Comparison of ENCODE assay signal across 9 mouse cellular contexts in the genomic region with DNA sequence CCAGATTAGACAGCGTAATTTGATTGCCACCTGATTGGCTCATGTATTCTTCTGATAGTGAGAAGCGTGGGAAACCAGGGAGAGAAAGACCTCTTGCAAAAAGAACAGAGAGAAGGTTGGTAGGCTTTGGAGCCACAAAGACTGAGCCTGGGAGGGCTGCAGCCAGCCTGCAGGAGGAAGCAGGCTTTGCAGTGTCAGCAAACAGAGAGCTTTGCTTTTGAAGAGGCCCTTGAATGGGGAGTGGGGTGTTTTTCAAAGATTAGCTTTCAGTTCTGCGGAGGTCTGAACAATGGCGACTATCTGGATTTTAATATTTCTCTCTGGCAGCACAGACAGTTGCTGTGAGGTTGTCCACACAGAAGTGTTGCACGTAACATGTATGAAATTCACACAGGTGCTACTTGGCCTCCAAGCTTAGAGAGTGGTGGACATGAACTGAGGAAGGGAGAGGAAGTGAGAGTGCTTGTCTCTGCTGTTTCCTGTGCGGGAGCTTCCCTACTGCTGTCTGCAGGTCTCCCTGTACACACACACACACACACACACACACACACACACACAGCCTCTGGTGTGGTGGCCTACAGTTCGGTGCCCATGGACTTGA.
DNase-seq lines count a peak whose midpoint lies in the region; ATAC-seq and TF ChIP-seq lines count a peak whose summit lies in the region.
"Had no signal": no experiment of that assay in that cellular context is flagged by ENCODE, and none has a peak within 500 bp of the region (broad histone marks: within the 10 kb centered on the region; RNA-seq: fewer than 3 reads in every experiment).

No protein-coding gene starts in this region.

- no peak overlapping the region for H3K4me2 ChIP-seq in hindbrain, postnatal 0 days (ENCODE audit: low read depth, low read length)
- H3K4me2 ChIP-seq in hindbrain, embryonic 16.5 days (ENCODE audit: low read length): no peak overlapping the region
- H3K4me2 ChIP-seq in heart, embryonic 16.5 days (ENCODE audit: low read depth, low read length): no peak overlapping the region
- no peak overlapping the region for H3K4me2 ChIP-seq in midbrain, embryonic 13.5 days (replicated peaks)
- H3K4me2 ChIP-seq in kidney, embryonic 15.5 days: no peak overlapping the region
- H3K4me2 ChIP-seq: embryonic facial prominence, embryonic 12.5 days had no signal

- H3K27ac ChIP-seq in hindbrain, postnatal 0 days: peak overlapping the region; percentile 41; the same call in 1 of the 2 replicates
- H3K27ac ChIP-seq in hindbrain, embryonic 16.5 days (ENCODE audit: low read depth, low read length): no peak overlapping the region
- H3K27ac ChIP-seq in heart, embryonic 16.5 days (ENCODE audit: low read length): peak overlapping the region; percentile 50; the same call in 1 of the 2 replicates
- H3K27ac ChIP-seq in midbrain, embryonic 13.5 days: peak overlapping the region; percentile 44; the same call in 1 of the 2 replicates
- no peak overlapping the region for H3K27ac ChIP-seq in cerebellum, adult 2 months (ENCODE audit: insufficient read depth, low read length)
- no peak overlapping the region for H3K27ac ChIP-seq in kidney, embryonic 15.5 days
- H3K27ac ChIP-seq: embryonic facial prominence, embryonic 12.5 days had no signal

- no peaks in the 10 kb centered on the region for H3K4me1 ChIP-seq in hindbrain, postnatal 0 days (ENCODE audit: insufficient read depth, low read length)
- H3K4me1 ChIP-seq in hindbrain, embryonic 16.5 days (ENCODE audit: control insufficient read depth, insufficient read depth, low read depth, low read length): no peaks in the 10 kb centered on the region
- 0 out of 2 replicates have a peak, but pooled peaks cover 6% of the 10 kb centered on the region for H3K4me1 ChIP-seq in heart, embryonic 16.5 days (ENCODE audit: control insufficient read depth, insufficient read depth, low read length)
- peaks cover 11% of the 10 kb centered on the region for H3K4me1 ChIP-seq in midbrain, embryonic 13.5 days (replicated peaks)
- no peaks in the 10 kb centered on the region for H3K4me1 ChIP-seq in cerebellum, adult 2 months (ENCODE audit: control insufficient read depth, insufficient read depth, low read length)
- peaks cover 5% of the 10 kb centered on the region; the same call in 1 of the 2 replicates for H3K4me1 ChIP-seq in kidney, embryonic 15.5 days

- H3K4me3 ChIP-seq in hindbrain, postnatal 0 days (ENCODE audit: low read length): no peak overlapping the region
- H3K4me3 ChIP-seq in hindbrain, embryonic 16.5 days (ENCODE audit: low read length): no peak overlapping the region
- no peak overlapping the region for H3K4me3 ChIP-seq in heart, embryonic 16.5 days (ENCODE audit: low read length)
- H3K4me3 ChIP-seq in midbrain, embryonic 13.5 days (replicated peaks): no peak overlapping the region
- H3K4me3 ChIP-seq in cerebellum, adult 2 months (replicated peaks; ENCODE audit: insufficient read depth, low read depth, low read length): no peak overlapping the region
- no peak overlapping the region for H3K4me3 ChIP-seq in kidney, embryonic 15.5 days (replicated peaks)
- H3K4me3 ChIP-seq: embryonic facial prominence, embryonic 12.5 days had no signal

- no peaks in the 10 kb centered on the region for H3K27me3 ChIP-seq in hindbrain, postnatal 0 days (ENCODE audit: insufficient read depth, low read length)
- H3K27me3 ChIP-seq in hindbrain, embryonic 16.5 days (replicated peaks; ENCODE audit: control insufficient read depth, insufficient read depth, low read length): no peaks in the 10 kb centered on the region
- no peaks in the 10 kb centered on the region for H3K27me3 ChIP-seq in heart, embryonic 16.5 days (ENCODE audit: control insufficient read depth, insufficient read depth, low read length)
- no peaks in the 10 kb centered on the region for H3K27me3 ChIP-seq in midbrain, embryonic 13.5 days
- no peaks in the 10 kb centered on the region for H3K27me3 ChIP-seq in cerebellum, adult 2 months (ENCODE audit: control insufficient read depth, insufficient read depth, low read length)
- H3K27me3 ChIP-seq in kidney, embryonic 15.5 days: no peaks in the 10 kb centered on the region
- H3K27me3 ChIP-seq: embryonic facial prominence, embryonic 12.5 days had no signal

- 58% methylated on average over 7 of the region's 7 CpGs for WGBS in hindbrain, postnatal 0 days
- 59% methylated on average over 7 of the region's 7 CpGs for WGBS in hindbrain, embryonic 16.5 days
- WGBS in heart, embryonic 16.5 days: 46% methylated on average over 7 of the region's 7 CpGs
- WGBS in midbrain, embryonic 13.5 days: 31% methylated on average over 7 of the region's 7 CpGs
- 72% methylated on average over 7 of the region's 7 CpGs for WGBS in cerebellum, adult 2 months
- WGBS in kidney, embryonic 15.5 days: 67% methylated on average over 7 of the region's 7 CpGs

- ATAC-seq in hindbrain, postnatal 0 days: no peak
- ATAC-seq in hindbrain, embryonic 16.5 days: no peak
- no peak for ATAC-seq in heart, embryonic 16.5 days (replicated peaks; ENCODE audit: extremely low read depth, insufficient read depth, low FRiP score)
- ATAC-seq in midbrain, embryonic 13.5 days: peak; percentile 50; the same call in 1 of the 2 replicates
- ATAC-seq in kidney, embryonic 15.5 days (replicated peaks; ENCODE audit: low FRiP score): no peak

- TF ChIP-seq POLR2A in brain, embryonic 14.5 days (IDR thresholded peaks at IDR 0.05; ENCODE audit: borderline replicate concordance, extremely low read depth, insufficient read depth, insufficient read length, poor library complexity, severe bottlenecking): no peak
- TF ChIP-seq POLR2A in cerebellum, adult 2 months (IDR thresholded peaks at IDR 0.05; ENCODE audit: borderline replicate concordance, insufficient read depth, low read length): no peak

- DNase-seq in hindbrain, postnatal 0 days (ENCODE audit: low spot score): no peak
- peak; percentile 65 for DNase-seq in brain, embryonic 14.5 days (ENCODE audit: low read depth)
- no peak for DNase-seq in testis, postnatal 10 days (ENCODE audit: low spot score)
- DNase-seq in cerebellum, adult 2 months: no peak

- TF ChIP-seq CTCF in hindbrain, postnatal 0 days (IDR thresholded peaks at IDR 0.05; ENCODE audit: low read depth): no peak
- no peak for TF ChIP-seq CTCF in brain, embryonic 14.5 days (IDR thresholded peaks at IDR 0.05; ENCODE audit: borderline replicate concordance, extremely low read depth, insufficient read depth, insufficient read length)
- no peak for TF ChIP-seq CTCF in cerebellum, adult 2 months (IDR thresholded peaks at IDR 0.05; ENCODE audit: borderline replicate concordance, insufficient read depth, low read depth, low read length)

- H3K36me3 ChIP-seq in hindbrain, postnatal 0 days (ENCODE audit: insufficient read depth, low read length): no peaks in the 10 kb centered on the region
- H3K36me3 ChIP-seq in hindbrain, embryonic 16.5 days (ENCODE audit: control insufficient read depth, insufficient read depth, low read length): no peaks in the 10 kb centered on the region
- H3K36me3 ChIP-seq in heart, embryonic 16.5 days (ENCODE audit: control insufficient read depth, insufficient read depth): no peaks in the 10 kb centered on the region; the same call in 1 of the 2 replicates
- H3K36me3 ChIP-seq in midbrain, embryonic 13.5 days: no peaks in the 10 kb centered on the region
- no peaks in the 10 kb centered on the region for H3K36me3 ChIP-seq in kidney, embryonic 15.5 days
- H3K36me3 ChIP-seq: embryonic facial prominence, embryonic 12.5 days had no signal

- H3K9ac ChIP-seq in hindbrain, postnatal 0 days (replicated peaks; ENCODE audit: low read length): no peak overlapping the region
- no peak overlapping the region for H3K9ac ChIP-seq in hindbrain, embryonic 16.5 days (ENCODE audit: low read depth, low read length)
- H3K9ac ChIP-seq in heart, embryonic 16.5 days (ENCODE audit: low read length): no peak overlapping the region
- no peak overlapping the region for H3K9ac ChIP-seq in midbrain, embryonic 13.5 days (replicated peaks)
- no peak overlapping the region for H3K9ac ChIP-seq in kidney, embryonic 15.5 days
- H3K9ac ChIP-seq: embryonic facial prominence, embryonic 12.5 days had no signal

- no peaks in the 10 kb centered on the region for H3K9me3 ChIP-seq in hindbrain, postnatal 0 days (ENCODE audit: low read length)
- H3K9me3 ChIP-seq in hindbrain, embryonic 16.5 days (ENCODE audit: control insufficient read depth, low read length): no peaks in the 10 kb centered on the region
- H3K9me3 ChIP-seq in heart, embryonic 16.5 days (replicated peaks; ENCODE audit: control insufficient read depth, low read length): no peaks in the 10 kb centered on the region
- no peaks in the 10 kb centered on the region for H3K9me3 ChIP-seq in midbrain, embryonic 13.5 days
- no peaks in the 10 kb centered on the region for H3K9me3 ChIP-seq in kidney, embryonic 15.5 days (replicated peaks)
- H3K9me3 ChIP-seq: embryonic facial prominence, embryonic 12.5 days had no signal

Comparison
In these comparisons a context has a peak if more than half of its experiments do, and no peak if none do; other contexts are left out.
1. H3K27ac ChIP-seq: peak in hindbrain, postnatal 0 days (single experiment), heart, embryonic 16.5 days (single experiment) and midbrain, embryonic 13.5 days (single experiment); none in hindbrain, embryonic 16.5 days (single experiment), cerebellum, adult 2 months (single experiment) and kidney, embryonic 15.5 days (single experiment).